Mouse (Mus musculus) hindbrain, embryonic 11.5 days (tissue): ENCODE data around the gene Hoxd8. TPM values are rescaled to one million over a fixed set of nuclear protein-coding genes. Genes with fewer than 3 reads are reported as not detected.

Source experiments
- ATAC-seq: fragments of 200-750 bp; cut with Nextera tagmentation; 2 replicates; pipeline ENCODE4 v1.8.0; 2017; ENCODE audit warnings: mild to moderate bottlenecking, moderate TSS enrichment, moderate library complexity; ENCODE audit not compliant: low FRiP score
- DNase-seq: peaks from one replicate; pipeline ENCODE4 v3.0.0-alpha.2; 2015; ENCODE audit warnings: low spot score
- H3K27ac ChIP-seq: fragments of 300-500 bp; sonication (generic); 2 replicates; pipeline ENCODE4 v1.5.1; 2014; ENCODE audit warnings: mild to moderate bottlenecking, low read depth, low read length
- H3K27me3 ChIP-seq: fragments of 300-500 bp; sonication (generic); 2 replicates; pipeline ENCODE4 v1.6.1; 2014; ENCODE audit warnings: mild to moderate bottlenecking, low read length, moderate library complexity, mixed read lengths; ENCODE audit not compliant: control insufficient read depth, insufficient read depth
- H3K36me3 ChIP-seq: fragments of 300-500 bp; sonication (generic); 2 replicates; pipeline ENCODE4 v1.6.1; 2014; ENCODE audit warnings: mild to moderate bottlenecking, low read length, moderate library complexity, mixed read lengths; ENCODE audit not compliant: control insufficient read depth, insufficient read depth
- H3K4me1 ChIP-seq: fragments of 300-500 bp; sonication (generic); replicated peaks from 2 replicates; pipeline ENCODE4 v1.6.1; 2014; ENCODE audit warnings: low read length, mixed read lengths; ENCODE audit not compliant: control insufficient read depth, insufficient read depth
- H3K4me2 ChIP-seq: fragments of 300-500 bp; sonication (generic); replicated peaks from 2 replicates; pipeline ENCODE4 v1.6.1; 2014; ENCODE audit warnings: mild to moderate bottlenecking, low read depth, low read length
- H3K4me3 ChIP-seq: fragments of 300-500 bp; sonication (generic); 2 replicates; pipeline ENCODE4 v1.5.1; 2014; ENCODE audit warnings: low read depth, low read length
- H3K9ac ChIP-seq: fragments of 300-500 bp; sonication (generic); 2 replicates; pipeline ENCODE4 v1.6.1; 2014; ENCODE audit warnings: low read depth, low read length
- H3K9me3 ChIP-seq: fragments of 300-500 bp; sonication (generic); 2 replicates; pipeline ENCODE4 v1.6.1; 2016; ENCODE audit warnings: low read length; ENCODE audit not compliant: control insufficient read depth
- WGBS: fragments of 180-500 bp; shearing (Covaris S2); extraction: QIAGEN DNeasy Blood & Tissue Kit; methylation state at CpG from one replicate; pipeline ENCODE4 v1.1.7; 2014; 5-methylcytosine and 5-hydroxymethylcytosine counted together
- polyA plus RNA-seq: library from polyadenylated mRNA; unstranded; fragments of >200 nt; fragmentation: Nextera tagmentation; extraction: Ambion mirVana; gene quantifications from 2 replicates; pipeline ENCODE4 v1.2.1, GENCODE M21; 2014

Gene Hoxd8
- polyA plus RNA-seq, 1 experiment from 2014 or later = 0.19 TPM

DNA sequence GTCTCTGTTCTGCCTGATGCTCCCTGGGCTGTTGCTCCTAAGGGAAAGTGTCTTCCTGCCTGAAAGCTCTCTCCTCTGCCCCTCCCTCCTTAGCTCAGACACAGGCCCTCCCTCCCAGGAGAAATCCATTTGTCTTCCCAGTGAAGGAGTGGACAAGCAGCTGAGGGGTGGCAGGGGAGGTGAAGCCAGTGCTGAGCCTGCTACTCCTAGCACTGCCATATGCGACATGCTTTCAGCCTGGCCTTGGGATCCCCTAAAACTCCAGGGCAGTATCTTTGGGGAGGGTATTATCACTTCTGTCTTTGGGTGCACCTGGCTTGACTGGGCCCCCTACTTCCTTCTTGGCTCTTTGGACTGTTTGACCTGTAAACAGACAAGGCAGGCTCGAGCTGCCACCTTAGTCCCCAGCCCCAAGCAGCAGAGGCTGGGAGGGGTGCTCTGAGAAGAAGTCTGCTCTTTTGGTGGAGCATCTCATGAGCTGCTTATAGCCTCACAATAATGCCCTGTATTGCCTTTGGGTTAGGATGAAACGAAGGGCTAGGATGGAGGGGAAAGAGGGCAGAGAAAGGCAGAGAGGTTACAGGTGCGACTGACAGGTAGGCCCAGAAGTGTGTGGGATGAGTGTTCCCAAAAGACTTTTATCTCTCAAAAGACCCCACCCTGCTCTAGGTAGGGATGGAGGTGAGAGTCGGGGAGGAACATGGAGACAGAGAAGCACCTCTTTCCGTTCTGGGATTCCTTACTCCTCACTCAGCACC, 41.3 kb downstream of the Hoxd8 start:
- Histone ChIP-seq H3K4me1 (no peaks in the 10 kb centered on the region; the same call in 1 of the 2 replicates), H3K9ac (peak overlapping the region; percentile 85), H3K27me3 (peaks cover 69% of the 10 kb centered on the region), H3K9me3 (no peaks in the 10 kb centered on the region), H3K27ac (peak overlapping the region; percentile 85), H3K36me3 (no peaks in the 10 kb centered on the region), H3K4me3 (peak overlapping the region; percentile 55), H3K4me2 (peak overlapping the region; percentile 64)
- WGBS = under 1% methylated on average over 6 of the region's 6 CpGs
- DNase-seq = peak; percentile 67
- peak; percentile 62 for ATAC-seq

DNA sequence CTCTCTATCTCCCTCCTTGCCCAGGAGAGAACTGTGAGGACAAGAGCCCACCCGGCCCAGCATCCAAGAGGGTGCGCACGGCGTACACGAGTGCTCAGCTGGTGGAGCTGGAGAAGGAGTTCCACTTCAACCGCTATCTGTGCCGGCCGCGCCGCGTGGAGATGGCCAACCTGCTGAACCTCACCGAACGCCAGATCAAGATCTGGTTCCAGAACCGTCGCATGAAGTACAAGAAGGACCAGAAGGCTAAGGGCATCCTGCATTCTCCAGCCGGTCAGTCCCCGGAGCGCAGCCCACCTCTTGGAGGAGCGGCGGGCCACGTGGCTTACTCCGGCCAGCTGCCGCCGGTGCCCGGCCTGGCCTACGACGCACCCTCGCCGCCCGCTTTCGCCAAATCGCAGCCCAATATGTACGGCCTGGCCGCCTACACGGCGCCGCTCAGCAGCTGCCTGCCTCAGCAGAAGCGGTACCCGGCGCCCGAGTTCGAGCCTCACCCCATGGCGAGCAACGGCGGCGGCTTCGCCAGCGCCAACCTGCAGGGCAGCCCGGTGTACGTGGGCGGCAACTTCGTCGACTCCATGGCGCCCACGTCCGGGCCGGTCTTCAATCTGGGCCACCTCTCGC, 42.0 kb downstream of the Hoxd8 start:
- WGBS = under 1% methylated on average over 58 of the region's 58 CpGs
- ATAC-seq = no peak
- Histone ChIP-seq H3K27me3 (peaks cover 69% of the 10 kb centered on the region), H3K4me2 (peak overlapping the region; percentile 64), H3K9ac (peak overlapping the region; percentile 85), H3K36me3 (no peaks in the 10 kb centered on the region), H3K4me3 (peak overlapping the region; percentile 55), H3K4me1 (no peaks in the 10 kb centered on the region; the same call in 1 of the 2 replicates), H3K9me3 (no peaks in the 10 kb centered on the region), H3K27ac (peak overlapping the region; percentile 85)
- peak; percentile 72 for DNase-seq

- H3K4me3 ChIP-seq = peak overlapping the region; percentile 55
- no peaks in the 10 kb centered on the region; the same call in 1 of the 2 replicates for H3K4me1 ChIP-seq
- no peaks in the 10 kb centered on the region for H3K36me3 ChIP-seq
- no peaks in the 10 kb centered on the region for H3K9me3 ChIP-seq
- under 1% methylated on average over 24 of the region's 24 CpGs for WGBS
- H3K4me2 ChIP-seq = peak overlapping the region; percentile 64
- peak overlapping the region; percentile 85 for H3K9ac ChIP-seq
- ATAC-seq (no peak), DNase-seq (no peak)
- H3K27me3 ChIP-seq = peaks cover 73% of the 10 kb centered on the region
- peak overlapping the region; percentile 85 for H3K27ac ChIP-seq
Measured at GRCm38 (mm10) chr2:74747006-74747405, 42.6 kb downstream of the Hoxd8 start.

- Histone ChIP-seq H3K4me2 (peak overlapping the region; percentile 64), H3K9me3 (no peaks in the 10 kb centered on the region), H3K4me1 (peaks cover 2% of the 10 kb centered on the region; the same call in 1 of the 2 replicates), H3K9ac (peak overlapping the region; percentile 85), H3K27me3 (peaks cover 76% of the 10 kb centered on the region), H3K36me3 (no peaks in the 10 kb centered on the region), H3K27ac (peak overlapping the region; percentile 93), H3K4me3 (peak overlapping the region; percentile 55)
- ATAC-seq (no peak), DNase-seq (peak; percentile 65)
- 3% methylated on average over 11 of the region's 11 CpGs for WGBS
Measured at GRCm38 (mm10) chr2:74747661-74748141, 43.3 kb downstream of the Hoxd8 start.

GRCm38 (mm10) chr2:74748436-74748995, 44.1 kb downstream of the Hoxd8 start:
- DNase-seq = peak; percentile 62
- no peak for ATAC-seq
- H3K4me3 ChIP-seq = peak overlapping the region; percentile 55
- peaks cover 7% of the 10 kb centered on the region for H3K4me1 ChIP-seq
- H3K9me3 ChIP-seq = no peaks in the 10 kb centered on the region
- 1% methylated on average over 9 of the region's 9 CpGs for WGBS
- no peaks in the 10 kb centered on the region for H3K36me3 ChIP-seq
- H3K4me2 ChIP-seq = peak overlapping the region; percentile 64
- H3K27ac ChIP-seq = peak overlapping the region; percentile 93
- H3K9ac ChIP-seq = peak overlapping the region; percentile 85
- peaks cover 77% of the 10 kb centered on the region for H3K27me3 ChIP-seq

GRCm38 (mm10) chr2:74749337-74750121, 45.1 kb downstream of the Hoxd8 start:
- Histone ChIP-seq H3K4me3 (peak overlapping the region; percentile 55), H3K27ac (peak overlapping the region; percentile 93), H3K9ac (peak overlapping the region; percentile 85), H3K9me3 (no peaks in the 10 kb centered on the region), H3K27me3 (peaks cover 69% of the 10 kb centered on the region), H3K36me3 (no peaks in the 10 kb centered on the region), H3K4me2 (peak overlapping the region; percentile 64), H3K4me1 (peaks cover 7% of the 10 kb centered on the region)
- under 1% methylated on average over 46 of the region's 47 CpGs for WGBS
- DNase-seq = peak; percentile 88
- peak; percentile 82 for ATAC-seq

DNA sequence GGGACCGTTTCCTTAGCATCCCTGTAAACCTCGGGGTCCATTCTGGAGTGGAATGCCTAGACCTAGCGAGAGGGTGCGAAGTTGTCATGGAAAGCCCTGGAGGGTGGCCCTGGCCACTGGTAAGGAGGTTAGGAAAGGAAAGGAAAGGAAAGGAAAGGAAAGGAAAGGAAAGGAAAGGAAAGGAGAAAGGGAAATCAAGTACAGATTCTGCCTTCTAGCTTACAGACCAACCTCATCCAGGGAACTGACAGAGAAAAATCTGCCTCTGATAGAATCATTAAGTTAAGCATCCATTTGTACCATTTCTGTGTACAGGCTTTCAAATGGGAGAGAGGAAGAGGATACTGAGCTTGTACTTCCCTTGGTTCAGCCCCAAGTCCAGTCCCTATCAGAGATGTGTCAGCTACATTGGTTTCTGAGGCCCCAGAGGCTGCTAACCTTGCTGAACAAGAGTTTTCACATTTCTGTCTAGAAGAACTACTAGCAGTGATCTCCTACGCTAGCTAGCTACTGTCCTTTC, 46.4 kb downstream of the Hoxd8 start:
- H3K27ac ChIP-seq = peak overlapping the region; percentile 93
- DNase-seq (peak; percentile 46), ATAC-seq (no peak)
- 22% methylated on average over 5 of the region's 5 CpGs for WGBS
- H3K36me3 ChIP-seq = no peaks in the 10 kb centered on the region
- H3K27me3 ChIP-seq = peaks cover 63% of the 10 kb centered on the region
- H3K4me3 ChIP-seq = no peak overlapping the region
- peaks cover 7% of the 10 kb centered on the region for H3K4me1 ChIP-seq
- H3K9ac ChIP-seq = peak overlapping the region; percentile 85
- H3K4me2 ChIP-seq = peak overlapping the region; percentile 64
- no peaks in the 10 kb centered on the region for H3K9me3 ChIP-seq

GRCm38 (mm10) chr2:74751861-74752260, 47.4 kb downstream of the Hoxd8 start:
- no peak overlapping the region for H3K4me3 ChIP-seq
- no peak for ATAC-seq
- peak overlapping the region; percentile 93; the same call in 1 of the 2 replicates for H3K27ac ChIP-seq
- peaks cover 52% of the 10 kb centered on the region for H3K27me3 ChIP-seq
- no peaks in the 10 kb centered on the region for H3K9me3 ChIP-seq
- H3K4me2 ChIP-seq = no peak overlapping the region
- peaks cover 7% of the 10 kb centered on the region for H3K4me1 ChIP-seq
- DNase-seq = peak; percentile 33
- no peaks in the 10 kb centered on the region for H3K36me3 ChIP-seq
- 41% methylated on average over 1 of the region's 1 CpGs for WGBS
- H3K9ac ChIP-seq = peak overlapping the region; percentile 58; the same call in 1 of the 2 replicates
